Mouse (Mus musculus) thymus, postnatal 25 days (tissue): ENCODE measurements around the gene Abcg2.

Experiments
- DNase-seq: peaks from one replicate; pipeline ENCODE4 v3.0.0; 2022

The Abcg2 gene

DNA sequence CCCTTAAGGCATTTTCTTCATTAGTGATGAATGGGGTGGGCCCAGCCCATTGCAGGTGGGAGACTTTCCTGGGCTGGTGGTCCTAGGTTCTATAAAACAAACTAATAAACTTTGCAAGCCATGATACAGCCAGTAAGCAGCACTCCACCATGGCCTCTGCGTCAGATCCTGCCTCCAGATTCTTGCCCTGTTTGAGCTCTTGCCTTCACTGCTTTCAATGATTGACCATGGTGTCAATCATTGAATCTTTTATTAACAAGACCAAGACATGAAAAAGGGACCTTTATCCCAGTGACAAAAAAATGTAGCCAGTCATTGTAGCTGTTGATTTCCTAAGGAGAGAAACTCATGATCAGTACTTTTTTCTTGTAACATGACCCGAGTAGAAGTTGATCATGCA, 55.1 kb downstream of the Abcg2 start:
- DNase-seq = no peak

DNA sequence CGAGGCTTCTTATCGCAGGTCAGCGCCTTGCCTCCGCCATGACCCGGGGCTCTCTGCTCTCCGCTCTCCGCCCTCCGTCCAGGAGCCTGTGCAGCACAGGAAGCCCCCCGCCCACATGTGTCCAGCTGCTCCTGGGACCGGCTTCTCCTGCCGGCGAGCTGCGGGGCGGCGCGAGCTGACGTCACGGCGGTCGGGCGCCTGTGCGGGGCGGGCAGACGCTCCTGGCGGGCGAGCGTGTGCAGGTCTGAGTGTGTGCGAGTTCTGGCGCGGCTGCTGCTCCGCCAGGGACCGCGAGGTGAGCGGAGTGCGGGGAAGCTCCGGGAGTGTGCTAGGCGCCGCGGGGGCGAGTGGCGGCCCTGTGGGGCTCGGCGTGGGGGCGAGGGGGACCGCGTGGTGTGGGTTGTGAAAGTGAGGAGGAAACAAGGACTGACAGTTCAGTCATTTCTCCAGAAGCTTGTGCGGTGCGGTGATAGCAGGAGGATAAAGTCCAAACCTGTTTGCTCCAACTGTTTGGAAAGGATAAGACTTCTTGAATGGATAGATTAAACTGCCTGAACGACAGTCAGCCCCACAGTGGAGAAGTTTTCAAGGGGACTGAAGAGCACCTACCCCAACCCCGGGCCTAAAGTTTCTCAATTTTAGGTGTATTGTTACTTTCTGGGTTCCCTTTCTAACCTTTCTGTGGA, 56.2 kb downstream of the Abcg2 start:
- peak; percentile 48 for DNase-seq

DNA sequence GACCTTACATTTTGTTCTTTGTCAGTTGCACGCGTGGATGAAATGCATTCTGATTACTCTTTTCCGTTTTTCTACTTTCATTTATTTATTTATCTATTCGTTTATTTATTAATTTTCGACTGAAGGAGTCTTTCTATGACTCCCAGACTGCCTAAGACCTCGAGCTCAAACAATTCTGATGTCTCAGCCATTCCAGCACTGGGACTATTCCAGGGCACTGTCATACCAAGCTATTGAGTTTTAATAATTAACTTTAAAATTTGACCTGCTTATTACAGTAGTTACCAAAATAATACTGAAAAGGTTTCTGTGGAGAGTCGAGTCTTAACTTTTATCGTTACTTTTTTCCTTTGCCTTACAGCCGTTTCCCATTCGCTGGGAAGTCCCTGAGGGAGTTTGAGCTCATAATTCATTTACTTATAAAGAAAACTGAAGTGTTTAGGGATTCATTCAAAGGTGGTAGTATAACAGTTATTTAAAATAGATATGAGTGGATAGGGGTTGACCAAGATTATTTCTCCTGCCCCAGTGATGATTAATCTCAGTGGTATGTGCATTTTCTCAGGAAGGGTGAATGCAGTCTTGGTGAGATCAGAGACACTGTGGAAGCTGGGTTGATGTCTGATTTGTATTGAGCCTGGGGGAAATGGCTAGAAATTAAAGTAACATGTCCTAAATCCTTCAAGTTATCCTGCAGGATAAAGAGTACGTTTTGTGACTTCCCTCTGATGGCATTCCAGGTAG, 56.9 kb downstream of the Abcg2 start:
- DNase-seq = no peak

DNA sequence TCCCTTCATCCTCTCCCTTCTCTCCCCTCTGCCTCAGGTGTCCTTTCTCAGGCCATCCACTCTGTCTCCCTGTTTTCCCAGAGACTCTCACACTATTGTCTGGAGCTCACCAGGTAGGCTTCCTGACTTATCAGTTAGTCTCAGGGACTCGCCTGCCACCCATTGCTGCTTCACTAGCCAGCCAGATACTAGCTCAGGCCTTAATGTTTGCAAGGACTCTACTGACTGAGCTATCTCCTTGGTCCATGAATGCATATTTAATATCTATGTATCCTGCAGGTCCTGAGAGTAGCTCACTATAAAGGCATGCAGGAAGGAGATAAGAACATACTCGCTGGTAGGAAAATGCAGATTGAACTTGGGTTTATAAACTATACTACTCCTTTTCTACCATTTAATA, 57.9 kb downstream of the Abcg2 start:
- DNase-seq = no peak

DNA sequence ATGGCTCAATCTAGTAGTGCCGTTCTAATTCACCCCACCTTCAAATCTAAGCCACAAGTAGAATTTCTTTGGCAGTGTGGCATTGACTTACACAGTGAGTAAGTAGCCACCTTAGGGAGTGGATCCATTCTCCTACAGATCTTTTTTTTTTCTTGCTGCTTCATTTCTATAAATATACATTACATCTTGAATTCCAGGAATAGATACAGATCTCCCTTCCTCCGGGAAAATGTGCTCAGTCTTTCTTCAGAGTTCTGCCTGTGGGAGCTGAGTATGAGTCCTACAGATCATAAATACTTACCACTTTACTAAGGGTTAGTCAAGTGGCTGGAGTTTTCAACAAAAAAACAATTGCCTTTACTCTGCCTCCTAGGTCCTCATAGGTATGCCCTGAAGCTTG, 60.3 kb downstream of the Abcg2 start:
- no peak for DNase-seq

DNA sequence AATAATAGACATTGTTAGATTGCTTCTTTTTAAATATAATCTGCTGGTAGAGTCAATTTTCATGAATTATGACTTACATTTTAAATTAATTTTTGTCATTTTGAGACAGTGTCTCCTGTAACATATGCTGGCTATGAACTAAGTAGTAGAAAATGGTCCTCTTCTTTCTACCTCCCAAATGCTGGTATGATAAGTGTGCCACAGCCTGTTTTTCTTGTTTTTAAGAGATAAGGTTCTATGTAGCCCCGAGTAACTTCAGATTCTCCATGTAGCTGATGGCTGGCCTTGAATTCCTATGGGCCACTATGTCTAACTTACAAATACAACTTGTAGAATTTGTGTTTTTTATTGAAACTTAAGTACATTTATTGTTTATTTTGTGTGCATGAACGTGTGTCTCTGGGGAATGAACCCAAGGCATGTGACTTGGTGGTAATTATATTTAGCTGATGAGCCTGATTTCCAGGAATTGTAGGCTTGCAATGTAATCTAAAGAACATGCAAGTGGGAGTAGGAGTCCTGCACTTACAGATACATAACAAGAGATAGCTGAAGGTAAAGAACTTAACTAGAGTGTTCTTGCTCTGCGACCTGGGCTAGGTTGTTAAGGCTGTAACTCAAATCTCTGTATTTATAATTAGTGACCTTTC, 63.9 kb downstream of the Abcg2 start:
- DNase-seq = no peak

DNA sequence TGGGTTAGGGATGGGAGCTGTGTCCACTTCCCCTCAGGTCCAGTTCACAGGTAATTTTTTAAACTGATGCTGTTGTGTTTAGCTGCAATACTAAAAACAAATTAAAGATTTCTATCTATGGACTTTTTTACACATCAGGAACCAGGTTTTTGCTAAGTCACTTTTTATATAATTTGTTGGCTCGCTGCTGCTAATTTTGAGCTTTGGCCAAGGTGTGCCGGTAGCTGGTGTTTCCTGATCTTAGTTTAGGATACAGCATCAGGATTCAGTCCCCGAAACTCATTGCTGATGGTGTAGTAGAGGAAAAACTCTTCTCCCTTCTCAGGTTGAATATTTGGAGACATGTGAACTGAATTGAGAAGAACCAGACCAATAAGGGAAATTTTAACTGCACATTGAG, 65.8 kb downstream of the Abcg2 start:
- no peak for DNase-seq

DNA sequence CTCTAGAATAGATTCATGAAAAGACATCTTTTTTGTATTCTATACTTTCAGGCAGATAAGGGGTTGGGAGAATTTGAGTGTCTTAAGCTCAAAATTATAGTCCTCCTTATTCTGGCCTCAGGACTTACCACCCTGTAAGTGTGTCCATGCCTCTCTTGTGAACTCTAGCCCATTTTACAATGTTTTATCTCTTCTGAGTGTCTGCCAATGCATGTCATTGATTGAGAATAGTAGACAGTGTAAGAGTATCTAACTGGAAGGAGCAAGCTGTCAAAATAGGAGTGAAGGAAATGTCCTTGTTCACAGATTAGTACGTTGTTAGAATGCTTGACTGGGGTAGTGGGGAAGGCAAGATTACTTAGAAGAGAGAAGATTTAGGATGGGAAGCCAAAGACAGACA, 66.7 kb downstream of the Abcg2 start:
- no peak for DNase-seq

DNA sequence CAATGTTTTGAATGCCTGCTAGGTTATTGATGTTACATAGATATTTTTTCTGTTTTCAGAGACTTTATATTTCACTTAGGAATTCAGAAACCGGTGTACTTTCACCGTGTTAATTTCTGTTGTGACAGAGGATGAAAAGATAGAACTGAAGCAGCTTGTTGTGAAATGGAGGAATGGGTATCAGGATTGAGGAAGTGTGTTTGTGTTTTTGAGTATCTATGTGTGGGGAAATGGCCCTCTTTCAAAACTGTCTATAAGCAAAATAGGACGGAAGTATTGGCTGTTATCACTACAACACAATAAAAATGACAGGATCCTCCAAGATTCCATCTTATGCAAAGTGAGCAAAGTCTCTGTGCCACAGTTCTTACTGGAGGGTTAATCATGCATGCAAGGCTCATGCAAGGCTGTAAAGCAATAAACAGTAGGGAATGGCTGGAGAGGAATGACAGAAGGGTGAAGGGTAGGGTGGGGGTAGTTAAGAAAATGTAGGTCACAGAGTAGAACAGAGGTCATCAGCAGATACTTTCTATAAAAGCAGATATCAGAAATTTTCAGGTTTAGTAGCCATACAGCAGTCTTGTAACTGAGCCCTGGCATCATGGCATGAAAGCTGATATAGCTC, 76.7 kb downstream of the Abcg2 start:
- no peak for DNase-seq

DNA sequence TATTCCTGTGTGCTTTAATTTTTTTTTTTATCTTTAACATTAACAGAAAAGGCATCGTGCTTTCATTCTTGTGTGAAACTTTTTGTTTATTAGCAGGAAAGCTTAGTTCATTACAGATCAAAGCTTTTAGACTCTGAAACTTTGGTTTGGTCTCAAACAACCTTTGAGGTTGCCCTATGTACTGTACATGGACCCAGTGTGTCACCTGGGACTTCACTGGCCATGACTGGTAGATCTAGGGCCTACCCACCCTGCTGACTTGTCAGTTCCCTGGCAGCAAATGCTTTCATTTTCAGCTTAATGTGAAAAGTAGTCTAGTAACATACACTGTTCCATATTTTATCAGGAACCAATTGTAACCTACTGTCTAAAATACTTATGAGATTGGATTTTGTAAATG, 93.5 kb downstream of the Abcg2 start:
- DNase-seq = no peak

DNA sequence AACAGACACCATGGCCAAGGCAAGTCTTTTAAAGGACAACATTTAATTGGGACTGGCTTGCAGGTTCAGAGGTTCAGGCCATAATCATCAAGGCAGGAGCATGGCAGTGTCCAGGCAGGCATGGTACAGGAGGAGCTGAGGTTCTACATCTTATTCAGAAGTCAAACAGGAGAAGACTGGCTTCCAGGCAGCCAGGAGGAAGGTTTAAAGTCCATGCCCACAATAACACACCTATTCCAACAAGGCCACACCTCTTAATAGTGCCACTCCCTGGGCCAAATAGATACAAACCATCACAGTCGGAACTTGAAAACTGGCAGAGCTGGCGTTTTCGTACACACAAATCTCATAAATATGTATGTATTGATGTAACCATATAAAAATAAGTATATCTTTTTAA, 94.2 kb downstream of the Abcg2 start:
- no peak for DNase-seq

DNA sequence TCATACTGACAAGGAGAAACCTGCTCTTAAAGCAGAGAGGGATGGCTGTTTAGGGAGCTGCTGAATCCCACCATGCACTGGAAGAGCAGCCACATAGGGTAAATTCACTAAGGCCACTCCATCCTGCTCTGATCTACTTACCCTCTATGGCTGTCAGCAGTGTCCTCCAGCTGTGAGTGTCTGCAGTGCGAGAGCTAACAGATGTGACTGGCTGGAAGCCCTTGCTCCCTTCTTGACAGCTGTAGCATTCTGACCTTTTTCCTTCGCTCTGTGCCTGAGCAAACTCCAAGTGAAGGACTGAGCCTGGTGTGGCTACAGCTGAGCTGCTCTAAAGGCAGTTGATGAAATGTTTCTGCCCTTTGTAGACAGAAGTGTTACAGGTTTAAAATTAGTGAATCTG, 107.3 kb downstream of the Abcg2 start:
- DNase-seq = no peak

DNA sequence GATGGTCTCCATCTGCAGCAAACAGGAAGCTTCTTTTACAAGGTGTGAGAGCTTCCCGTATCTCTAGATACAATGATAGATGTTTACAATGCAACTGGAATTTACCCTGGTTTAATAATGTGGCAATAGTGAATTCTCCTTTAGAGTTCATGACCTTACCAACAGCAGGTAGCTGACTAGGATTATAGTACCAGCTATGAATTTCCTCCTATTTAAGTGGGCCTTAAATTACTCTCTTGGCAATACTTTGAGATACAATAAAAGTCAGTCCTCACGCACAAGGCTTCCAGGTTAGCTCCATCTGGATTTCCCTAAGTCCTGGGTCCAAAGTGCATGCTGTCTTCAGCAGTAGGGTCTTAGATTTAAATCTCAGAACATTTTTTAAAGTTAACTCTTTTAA, 109.9 kb downstream of the Abcg2 start:
- DNase-seq = no peak

DNA sequence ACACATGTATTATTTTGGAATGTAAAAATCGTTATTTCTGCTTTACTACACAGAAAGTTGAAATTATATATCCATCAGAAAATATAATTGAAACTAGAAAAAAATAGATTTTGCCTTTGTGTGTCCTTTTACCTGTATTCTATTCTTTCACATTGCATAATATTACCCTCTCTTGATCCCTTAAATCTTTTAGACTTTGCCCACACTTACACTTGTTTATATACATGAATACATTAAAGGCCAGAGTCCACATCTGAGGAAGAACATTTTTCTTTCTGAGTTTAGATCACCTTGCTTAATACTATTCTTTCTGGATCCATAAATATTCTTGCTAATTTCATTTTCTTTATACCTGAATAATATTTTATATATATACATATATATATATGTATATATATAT, 110.4 kb downstream of the Abcg2 start:
- no peak for DNase-seq

DNA sequence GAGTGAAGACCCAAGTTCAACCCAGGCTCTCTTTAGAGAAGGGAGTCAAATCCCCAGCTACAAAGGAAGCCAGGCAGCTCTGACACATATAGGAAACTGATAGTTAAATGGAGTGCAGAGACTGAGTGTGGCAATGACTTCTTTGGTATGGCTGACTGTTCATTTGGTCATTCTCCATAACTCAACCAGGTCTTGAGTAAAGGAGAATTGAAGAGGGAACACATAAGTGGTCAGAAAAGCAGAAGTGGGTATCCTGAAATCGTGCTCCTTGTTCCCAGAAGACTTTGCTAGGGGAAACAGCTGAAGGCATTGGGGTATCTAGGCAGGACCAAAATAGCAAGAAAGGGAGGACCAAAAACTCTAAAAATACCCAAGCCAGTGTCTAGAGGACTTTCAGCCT, 126.0 kb downstream of the Abcg2 start:
- DNase-seq = no peak

DNA sequence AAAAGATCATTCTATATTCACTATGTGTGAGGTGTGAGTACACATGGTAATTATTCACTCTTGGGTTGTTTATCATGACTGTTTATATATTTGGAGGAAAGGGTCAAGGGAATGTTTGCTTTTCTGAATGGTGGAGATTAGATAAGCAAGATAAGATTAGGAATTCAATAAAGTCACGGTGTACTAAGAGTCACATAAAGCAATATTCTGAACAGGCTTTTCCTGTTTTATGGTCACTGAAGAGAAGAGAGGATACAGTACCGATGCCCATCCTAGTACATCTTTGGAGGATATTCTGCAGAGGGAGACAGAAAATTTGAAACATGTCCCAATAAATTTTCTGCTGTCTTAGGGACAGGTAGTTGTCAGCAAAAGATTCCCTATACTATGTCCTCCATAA, 127.6 kb downstream of the Abcg2 start:
- no peak for DNase-seq

DNA sequence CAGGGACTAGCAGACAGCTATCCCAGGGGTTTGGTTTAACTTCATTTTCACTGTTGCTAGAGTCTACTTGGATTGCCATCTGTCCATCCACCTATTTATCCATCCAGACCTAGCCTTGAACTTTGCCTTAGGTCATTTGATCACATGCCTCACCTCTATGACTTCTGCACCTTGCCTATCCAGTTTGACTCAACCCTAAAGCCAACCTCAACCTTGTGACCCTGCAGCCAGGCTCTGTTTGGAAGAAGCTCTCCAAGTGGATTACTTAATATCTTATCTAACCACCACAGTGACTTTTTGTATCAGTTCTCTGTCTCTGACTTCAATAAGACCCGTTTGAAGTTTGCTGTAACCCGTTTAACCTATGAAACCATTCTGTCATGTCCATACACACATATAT, 149.5 kb downstream of the Abcg2 start:
- DNase-seq = no peak

DNA sequence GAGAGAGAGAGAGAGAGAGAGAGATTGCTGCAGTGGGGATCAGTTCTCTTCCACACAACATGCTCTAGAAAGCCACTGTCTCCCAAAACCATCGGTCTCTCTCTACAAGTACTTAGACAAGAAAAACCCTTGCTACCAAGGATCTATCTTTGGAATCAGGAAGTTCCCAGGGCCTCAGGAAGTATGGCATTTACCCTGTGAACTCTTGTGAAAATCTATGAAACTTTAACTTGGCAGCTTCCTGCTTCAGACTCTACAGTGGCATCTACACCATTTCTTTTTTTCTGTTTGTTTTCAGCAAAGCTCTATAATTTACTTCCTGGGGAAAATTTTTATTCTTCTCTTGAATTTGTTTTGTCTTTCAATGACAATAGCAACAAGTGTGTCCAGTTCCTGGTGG, 150.8 kb downstream of the Abcg2 start:
- DNase-seq = no peak
